Mouse (Mus musculus) small intestine, adult 2 months (tissue): ENCODE measurements around the gene Incenp. TPM values are rescaled to one million over a fixed set of nuclear protein-coding genes. Genes with fewer than 3 reads are reported as not detected.
"Not testable (repeated sequence)": the region's sequence is repeated elsewhere in the genome, so short reads cannot be mapped to it uniquely, and the experiment has no call there.

Source experiments
- H3K27ac ChIP-seq: fragments of 200-500 bp; 2 replicates; pipeline ENCODE4 v1.5.1; 2012; ENCODE audit warnings: low read depth, low read length, control low read depth, inconsistent platforms; ENCODE audit not compliant: insufficient read depth
- H3K27me3 ChIP-seq: fragments of 200-500 bp; 2 replicates; pipeline ENCODE4 v1.6.1; 2012; ENCODE audit warnings: mild to moderate bottlenecking, moderate library complexity, low read length, inconsistent platforms; ENCODE audit not compliant: control insufficient read depth, insufficient read depth
- H3K36me3 ChIP-seq: fragments of 200-500 bp; 2 replicates; pipeline ENCODE4 v1.6.1; 2012; ENCODE audit warnings: mild to moderate bottlenecking, low read length, control low read depth, inconsistent platforms; ENCODE audit not compliant: control insufficient read depth, insufficient read depth
- H3K4me1 ChIP-seq: fragments of 200-500 bp; 2 replicates; pipeline ENCODE4 v1.6.1; 2012; ENCODE audit warnings: low read length, inconsistent platforms, mixed read lengths; ENCODE audit not compliant: control insufficient read depth, insufficient read depth, insufficient read length
- H3K4me3 ChIP-seq: fragments of 200-500 bp; 2 replicates; pipeline ENCODE4 v1.5.1; 2012; ENCODE audit warnings: low read depth, mild to moderate bottlenecking, control low read depth, inconsistent platforms, low read length, moderate library complexity
- CTCF ChIP-seq: fragments of 200-500 bp; IDR thresholded peaks from 2 replicates; pipeline ENCODE4 v1.5.1; 2012; ENCODE audit warnings: low read depth, mild to moderate bottlenecking, control low read depth, inconsistent platforms, low read length, moderate library complexity, mixed read lengths; ENCODE audit not compliant: insufficient replicate concordance, insufficient read length; ENCODE audit errors: extremely low read depth
- POLR2A ChIP-seq: fragments of 200-500 bp; IDR thresholded peaks from 2 replicates; pipeline ENCODE4 v1.6.1; 2012; ENCODE audit warnings: low read depth, mild to moderate bottlenecking, control low read depth, inconsistent platforms, low read length, moderate library complexity
- WGBS: fragments of 180-500 bp; shearing (Covaris S2); methylation state at CpG from one replicate; pipeline ENCODE4 v1.1.7; 2018; 5-methylcytosine and 5-hydroxymethylcytosine counted together
- polyA plus RNA-seq: library from polyadenylated mRNA; depleted of rRNA; stranded (reverse); fragments of >200 nt; gene quantifications from 2 replicates; pipeline ENCODE4 v1.2.3, GENCODE M21; 2012

Incenp gene
- polyA plus RNA-seq, 1 experiment = 20.4 TPM

GRCm38 (mm10) chr19:9939841-9940240 lies 40.5 kb upstream of the Incenp start:
- WGBS = 89% methylated on average over 7 of the region's 7 CpGs
- H3K27ac ChIP-seq = no peak overlapping the region

GRCm38 (mm10) chr19:9938824-9939303 lies 39.5 kb upstream of the Incenp start:
- TF ChIP-seq POLR2A (no peak), CTCF (no peak)
- WGBS = 68% methylated on average over 13 of the region's 13 CpGs

More at GRCm38 (mm10) chr19:9939841-9940240, 40.5 kb upstream of the Incenp start:
- peaks cover 20% of the 10 kb centered on the region for H3K4me1 ChIP-seq
- no peaks in the 10 kb centered on the region for H3K36me3 ChIP-seq
- no peak overlapping the region for H3K4me3 ChIP-seq
- H3K27me3 ChIP-seq = no peaks in the 10 kb centered on the region
- TF ChIP-seq CTCF = no peak
- no peak for TF ChIP-seq POLR2A

GRCm38 (mm10) chr19:9938156-9938823 lies 38.9 kb upstream of the Incenp start:
- TF ChIP-seq POLR2A (no peak), CTCF (no peak)
- Histone ChIP-seq H3K4me3 (peak overlapping the region; percentile 27; the same call in 1 of the 2 replicates), H3K27me3 (no peaks in the 10 kb centered on the region), H3K4me1 (peaks cover 20% of the 10 kb centered on the region), H3K36me3 (no peaks in the 10 kb centered on the region), H3K27ac (peak overlapping the region; percentile 13; the same call in 1 of the 2 replicates)
- WGBS = 46% methylated on average over 6 of the region's 6 CpGs

More at GRCm38 (mm10) chr19:9938824-9939303, 39.5 kb upstream of the Incenp start:
- H3K27me3 ChIP-seq = no peaks in the 10 kb centered on the region
- H3K4me1 ChIP-seq = peaks cover 20% of the 10 kb centered on the region
- H3K36me3 ChIP-seq = no peaks in the 10 kb centered on the region
- peak overlapping the region; percentile 13; the same call in 1 of the 2 replicates for H3K27ac ChIP-seq
- H3K4me3 ChIP-seq = peak overlapping the region; percentile 27; the same call in 1 of the 2 replicates

- H3K36me3 ChIP-seq = no peaks in the 10 kb centered on the region
- WGBS = 81% methylated on average over 5 of the region's 5 CpGs
- H3K4me3 ChIP-seq = no peak overlapping the region
- TF ChIP-seq CTCF (no peak), POLR2A (no peak)
- H3K27me3 ChIP-seq = no peaks in the 10 kb centered on the region
- peaks cover 16% of the 10 kb centered on the region for H3K4me1 ChIP-seq
- H3K27ac ChIP-seq = no peak overlapping the region
Observed at GRCm38 (mm10) chr19:9937428-9937827, 38.1 kb upstream of the Incenp start.

- Histone ChIP-seq H3K27me3 (no peaks in the 10 kb centered on the region), H3K4me1 (peaks cover 8% of the 10 kb centered on the region), H3K36me3 (no peaks in the 10 kb centered on the region), H3K27ac (peak overlapping the region; percentile 22; the same call in 1 of the 2 replicates), H3K4me3 (no peak overlapping the region)
- no peak for TF ChIP-seq POLR2A
- no peak for TF ChIP-seq CTCF
- 81% methylated on average over 5 of the region's 5 CpGs for WGBS
Observed at GRCm38 (mm10) chr19:9936579-9936978, 37.2 kb upstream of the Incenp start.

- WGBS = 87% methylated on average over 2 of the region's 2 CpGs
- TF ChIP-seq CTCF (no peak), POLR2A (no peak)
- H3K4me3 ChIP-seq = no peak overlapping the region
- H3K4me1 ChIP-seq = peaks cover 13% of the 10 kb centered on the region
- no peak overlapping the region for H3K27ac ChIP-seq
- no peaks in the 10 kb centered on the region for H3K36me3 ChIP-seq
- no peaks in the 10 kb centered on the region for H3K27me3 ChIP-seq
Observed at GRCm38 (mm10) chr19:9933908-9934307, 34.6 kb upstream of the Incenp start.

- H3K4me3 ChIP-seq, H3K27me3 ChIP-seq, H3K4me1 ChIP-seq, H3K36me3 ChIP-seq: not testable (repeated sequence)
- 27% methylated on average over 2 of the region's 2 CpGs for WGBS
- peak overlapping the region; percentile 59 for H3K27ac ChIP-seq
Observed at GRCm38 (mm10) chr19:9931167-9931607, 31.8 kb upstream of the Incenp start.
